Mouse (Mus musculus): ENCODE results near the gene Cebpe.

Cebpe gene

DNA sequence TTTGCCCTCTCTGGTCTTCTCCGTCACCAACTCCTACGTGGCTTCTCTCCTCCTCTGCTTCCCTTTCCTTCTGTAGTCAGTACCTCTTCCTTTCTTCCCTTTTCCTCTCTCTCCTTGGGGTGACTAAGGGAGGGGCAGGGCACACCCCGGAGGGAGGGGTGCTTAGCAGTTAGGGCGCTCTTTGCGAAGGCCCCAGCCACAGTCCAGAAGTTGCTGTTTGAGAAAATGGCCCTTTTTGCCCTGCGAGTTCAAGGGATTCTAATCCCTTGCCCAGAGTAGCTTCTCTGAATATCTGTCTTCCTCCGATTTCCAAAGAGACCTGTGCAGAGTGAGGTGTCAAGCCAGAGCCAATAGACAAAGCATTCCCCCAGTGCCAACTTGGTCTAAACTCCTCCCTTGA, at the start of gene Cebpe:
Gene Cebpe (minus strand): TSS at position 101 of the 400 bp plus-strand sequence.
- no peak for DNase-seq (ENCODE audit: low read depth, low spot score)

- no peak for DNase-seq (ENCODE audit: low read depth, low spot score)
These were observed 44.4 kb upstream of the Cebpe start for GRCm38 (mm10) chr14:54756382-54756781.

DNA sequence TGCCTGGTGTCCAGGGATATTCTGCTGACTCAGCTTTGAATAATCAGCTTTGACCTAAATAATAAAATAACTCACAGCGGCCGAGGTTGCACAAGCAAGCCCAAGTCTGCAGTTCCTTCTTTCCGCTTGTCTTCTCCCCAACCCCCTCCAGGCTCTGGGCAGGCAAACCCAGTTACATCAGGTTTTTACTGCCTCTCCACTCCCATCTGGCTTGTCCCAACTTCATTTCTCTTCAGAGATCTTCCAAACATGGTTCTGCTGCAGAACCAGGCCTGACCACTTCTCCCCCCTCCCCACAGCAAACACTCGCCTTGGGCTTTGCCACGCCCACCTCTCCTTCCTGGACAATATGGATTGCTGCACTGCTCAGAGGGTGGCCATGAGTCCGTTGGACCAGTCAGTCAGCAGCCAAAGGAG, 42.6 kb upstream of the Cebpe start:
- no peak for DNase-seq (ENCODE audit: low read depth, low spot score)

GRCm38 (mm10) chr14:54753986-54754601, 42.1 kb upstream of the Cebpe start:
- DNase-seq (ENCODE audit: low read depth, low spot score), result no peak

DNA sequence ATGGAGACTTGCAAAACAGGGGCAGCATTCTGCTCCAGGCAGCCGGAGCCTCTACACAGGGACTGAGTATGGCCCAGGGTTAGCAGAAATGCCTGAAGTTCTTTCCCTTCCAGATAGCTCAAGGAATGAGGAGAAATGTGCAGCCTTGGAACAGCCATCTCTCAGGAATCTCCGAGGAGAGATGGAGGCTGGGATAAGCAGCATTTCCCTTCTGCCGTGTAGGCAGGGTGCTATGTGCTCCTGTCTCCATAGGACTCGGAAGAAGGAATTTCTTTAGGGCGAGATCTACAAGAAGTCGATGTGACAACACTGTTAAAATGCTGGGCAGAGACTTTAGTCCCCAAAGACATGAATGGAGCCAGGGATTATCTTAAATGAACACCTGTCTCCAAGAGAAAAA, 41.0 kb upstream of the Cebpe start:
- no peak for DNase-seq (ENCODE audit: low read depth, low spot score)

- no peak for DNase-seq (ENCODE audit: low read depth, low spot score)
These were observed 39.8 kb upstream of the Cebpe start for GRCm38 (mm10) chr14:54751768-54752167.

DNA sequence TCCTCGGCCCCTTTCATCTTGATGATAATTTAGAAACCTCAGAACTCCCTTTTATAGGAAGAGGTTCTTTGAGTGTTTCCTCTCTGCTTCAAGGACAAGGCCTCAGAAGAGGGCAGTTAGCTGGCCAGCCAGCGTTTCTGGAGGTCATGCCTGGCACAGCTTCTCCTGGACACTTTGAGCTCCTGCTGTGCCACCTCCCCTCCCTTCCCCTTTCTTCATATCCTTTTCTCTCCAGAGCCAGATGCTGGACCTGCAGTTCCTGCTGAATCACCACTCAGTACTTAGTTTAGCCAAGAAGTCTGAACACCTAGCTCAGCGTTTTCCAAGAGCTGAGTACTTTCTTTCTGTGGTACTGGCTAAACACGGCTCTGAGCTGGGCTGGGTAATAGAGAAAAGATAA, 37.3 kb upstream of the Cebpe start:
- DNase-seq (ENCODE audit: low read depth, low spot score), result no peak

GRCm38 (mm10) chr14:54747942-54748917, 36.3 kb upstream of the Cebpe start:
- no peak for DNase-seq (ENCODE audit: low read depth, low spot score)

DNA sequence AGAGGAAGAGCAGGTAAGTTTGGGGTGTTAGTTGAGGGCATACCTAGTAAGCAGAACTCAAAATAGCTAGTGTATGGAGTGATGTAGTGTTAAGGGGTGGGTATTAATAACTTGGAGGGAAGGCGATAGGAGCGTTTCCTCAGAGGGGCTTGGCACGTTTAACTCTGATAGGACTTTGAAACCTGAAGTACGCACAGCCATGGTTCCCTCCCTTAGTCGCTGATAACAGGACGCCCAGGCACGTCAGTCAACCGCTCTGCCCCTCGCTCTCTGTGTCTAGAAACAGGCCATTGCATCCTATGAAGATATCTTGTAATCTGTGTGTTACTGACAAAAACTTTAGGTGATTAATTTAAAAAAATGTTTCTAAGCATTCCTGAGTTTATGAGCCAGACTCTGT, 34.1 kb upstream of the Cebpe start:
- no peak for DNase-seq (ENCODE audit: low read depth, low spot score)

GRCm38 (mm10) chr14:54744473-54744872, 32.5 kb upstream of the Cebpe start:
- DNase-seq (ENCODE audit: low read depth, low spot score), result no peak

GRCm38 (mm10) chr14:54742375-54742774, 30.4 kb upstream of the Cebpe start:
- DNase-seq (ENCODE audit: low read depth, low spot score), result no peak

GRCm38 (mm10) chr14:54741721-54742120, 29.7 kb upstream of the Cebpe start:
- no peak for DNase-seq (ENCODE audit: low read depth, low spot score)

DNA sequence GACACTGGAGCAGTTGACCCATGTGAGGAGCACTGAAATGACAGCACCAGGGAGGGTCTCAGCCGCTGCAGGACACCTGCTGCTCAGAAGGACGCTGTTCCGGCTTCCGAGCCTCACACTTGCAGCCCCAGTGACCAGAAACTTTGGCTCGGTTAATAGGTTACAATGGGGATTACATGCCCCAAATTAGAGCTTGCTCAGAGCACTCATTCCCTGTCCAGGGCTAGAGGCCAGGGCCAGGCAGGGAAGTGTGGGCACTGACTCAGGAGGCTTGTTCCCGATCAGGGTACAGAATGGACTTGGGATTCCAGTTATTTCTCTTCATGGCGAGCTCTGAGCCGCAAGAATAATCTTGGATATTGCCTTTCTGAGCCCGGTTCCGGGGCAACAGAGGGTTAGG, 25.7 kb upstream of the Cebpe start:
- no peak for DNase-seq (ENCODE audit: low read depth, low spot score)

- DNase-seq (ENCODE audit: low read depth, low spot score), result no peak
These were observed 24.9 kb upstream of the Cebpe start for GRCm38 (mm10) chr14:54736555-54737552.

GRCm38 (mm10) chr14:54735221-54735620, 23.2 kb upstream of the Cebpe start:
- no peak for DNase-seq (ENCODE audit: low read depth, low spot score)

- no peak for DNase-seq (ENCODE audit: low read depth, low spot score)
These were observed 22.0 kb upstream of the Cebpe start for GRCm38 (mm10) chr14:54734004-54734403.

GRCm38 (mm10) chr14:54732206-54732605, 20.2 kb upstream of the Cebpe start:
- DNase-seq (ENCODE audit: low read depth, low spot score), result no peak

DNA sequence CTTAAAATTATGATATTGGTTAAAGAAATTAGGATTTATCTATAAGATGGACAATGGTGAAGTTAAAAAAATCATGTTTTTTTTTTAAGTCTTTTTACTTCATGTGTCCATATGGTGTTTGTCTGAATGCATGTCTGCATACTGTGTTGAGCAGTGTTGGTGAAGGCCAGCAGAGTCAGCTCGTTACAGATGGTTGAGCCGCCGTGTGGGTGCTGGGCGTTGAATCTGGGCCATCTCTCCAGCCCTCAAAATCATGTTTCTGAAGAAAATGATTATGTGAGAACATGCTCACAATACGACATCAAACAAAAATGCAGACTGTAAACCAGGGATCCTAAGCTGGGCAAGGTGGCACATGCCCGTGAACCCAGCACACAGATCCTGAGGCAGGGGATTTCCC, 18.3 kb upstream of the Cebpe start:
- no peak for DNase-seq (ENCODE audit: low read depth, low spot score)

DNA sequence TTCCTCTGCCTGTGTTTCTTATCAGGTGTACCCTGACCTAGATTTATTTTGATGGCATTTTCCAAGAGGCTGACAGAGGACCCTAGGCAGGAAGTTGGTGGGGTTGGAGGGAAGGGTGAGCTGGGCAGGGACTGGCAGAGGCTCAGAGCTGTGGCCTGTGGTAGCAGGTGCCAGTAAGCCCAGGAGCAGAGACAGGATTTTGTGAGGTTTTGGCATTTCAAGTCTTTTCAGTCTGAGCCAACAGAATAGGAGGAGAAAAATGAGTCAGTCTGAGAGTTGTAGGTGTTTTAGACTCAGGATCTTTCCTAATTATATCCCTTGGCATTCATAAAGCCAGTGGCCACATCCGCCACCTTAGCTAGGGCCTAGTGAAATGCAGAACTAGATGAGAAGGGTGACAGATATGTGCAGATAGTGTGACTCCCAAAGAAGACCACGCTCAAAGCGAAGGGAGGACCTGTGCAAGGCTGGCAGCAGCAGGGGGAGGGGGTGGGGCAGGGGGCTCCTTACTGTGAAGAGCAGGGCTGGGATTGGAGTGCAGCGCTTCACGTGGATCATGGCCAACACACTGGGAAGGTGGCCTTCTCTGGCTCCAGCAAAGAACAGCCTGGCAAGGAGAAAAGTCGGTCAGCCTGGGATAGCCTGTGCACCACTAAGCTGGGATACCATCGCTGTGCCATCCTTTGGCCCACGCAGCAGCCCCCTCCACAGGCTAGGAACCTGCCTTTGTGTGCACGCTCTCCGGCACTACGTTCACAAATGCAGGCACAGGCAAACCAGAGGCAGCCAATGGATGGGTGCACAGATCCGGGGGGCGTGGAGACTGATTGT, 17.1 kb upstream of the Cebpe start:
- DNase-seq (ENCODE audit: low read depth, low spot score), result no peak

DNA sequence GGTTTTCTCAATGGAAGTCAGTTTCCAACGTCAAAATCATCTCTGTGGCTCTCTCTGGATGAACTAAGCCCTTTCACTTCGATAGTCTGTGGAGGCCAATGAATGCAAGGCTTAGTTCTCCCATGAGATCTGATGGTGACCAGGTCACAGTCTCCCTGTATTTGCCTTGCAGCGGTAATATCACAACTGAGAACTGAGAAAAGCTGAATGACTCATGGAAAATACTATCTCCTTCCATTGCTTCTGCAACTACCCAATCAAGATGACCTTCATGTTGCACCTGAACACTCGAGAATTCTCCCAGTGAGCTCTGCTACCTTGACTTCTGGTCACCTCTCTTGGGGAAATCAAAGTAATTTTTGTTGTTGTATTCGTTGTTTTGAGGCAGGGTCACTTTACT, 15.6 kb upstream of the Cebpe start:
- DNase-seq (ENCODE audit: low read depth, low spot score), result no peak

DNA sequence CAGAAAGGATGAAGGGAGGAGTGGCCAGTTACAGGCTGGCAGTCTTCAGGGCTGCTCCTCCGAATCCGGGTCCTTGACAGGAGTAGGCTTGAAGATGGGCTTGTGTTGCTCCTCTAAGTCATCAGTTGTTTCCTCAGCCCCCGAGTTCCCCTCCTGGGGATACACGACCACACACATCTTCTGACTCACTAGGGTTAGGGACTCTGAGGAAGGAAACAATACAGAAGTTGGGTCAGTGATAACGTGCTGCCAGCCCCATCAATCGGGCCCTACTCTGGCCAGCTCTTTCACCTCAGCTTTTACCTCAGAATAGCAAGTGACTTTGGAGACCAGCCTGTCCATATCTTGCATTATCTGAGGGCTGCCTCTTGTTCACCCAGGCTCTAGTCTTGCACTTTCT, 12.1 kb upstream of the Cebpe start:
- no peak for DNase-seq (ENCODE audit: low read depth, low spot score)
